Mouse (Mus musculus): Measurements from ENCODE around the gene Gga2.

The Gga2 gene

GRCm38 (mm10) chr7:121995961-121996360 is 25.1 kb downstream of the Gga2 start:
- DNase-seq = no peak

GRCm38 (mm10) chr7:121981307-121981871 is 39.6 kb downstream of the Gga2 start, which contains the start of gene Cog7:
Cog7 (minus strand) TSS chr7:121981711.
- DNase-seq = peak; percentile 97

GRCm38 (mm10) chr7:121975031-121975430 is 46.0 kb downstream of the Gga2 start:
- DNase-seq = peak; percentile 73

GRCm38 (mm10) chr7:121971698-121972097 is 49.3 kb downstream of the Gga2 start:
- no peak for DNase-seq

- no peak for DNase-seq
Measured at GRCm38 (mm10) chr7:121970250-121970649, 50.8 kb downstream of the Gga2 start.

GRCm38 (mm10) chr7:121968816-121969215 is 52.2 kb downstream of the Gga2 start:
- DNase-seq = no peak

GRCm38 (mm10) chr7:121968242-121968641 is 52.8 kb downstream of the Gga2 start:
- no peak for DNase-seq

GRCm38 (mm10) chr7:121966169-121966568 is 54.9 kb downstream of the Gga2 start:
- DNase-seq = no peak

GRCm38 (mm10) chr7:121963883-121964398 is 57.1 kb downstream of the Gga2 start:
- peak; percentile 22 for DNase-seq

GRCm38 (mm10) chr7:121962571-121962959 is 58.5 kb downstream of the Gga2 start:
- no peak for DNase-seq

- no peak for DNase-seq
Measured at GRCm38 (mm10) chr7:121961913-121962570, 59.0 kb downstream of the Gga2 start.

GRCm38 (mm10) chr7:121955802-121956201 is 65.2 kb downstream of the Gga2 start:
- no peak for DNase-seq

GRCm38 (mm10) chr7:121954891-121955669 is 65.9 kb downstream of the Gga2 start:
- DNase-seq = no peak

- no peak for DNase-seq
Measured at GRCm38 (mm10) chr7:121947513-121947912, 73.5 kb downstream of the Gga2 start.

GRCm38 (mm10) chr7:121946196-121946595 is 74.8 kb downstream of the Gga2 start:
- no peak for DNase-seq

GRCm38 (mm10) chr7:121942371-121942770 is 78.7 kb downstream of the Gga2 start:
- DNase-seq = no peak

GRCm38 (mm10) chr7:121941640-121942039 is 79.4 kb downstream of the Gga2 start:
- no peak for DNase-seq

GRCm38 (mm10) chr7:121941016-121941415 is 80.0 kb downstream of the Gga2 start:
- no peak for DNase-seq

- DNase-seq = peak; percentile 62
Measured at GRCm38 (mm10) chr7:121939729-121940128, 81.3 kb downstream of the Gga2 start.

GRCm38 (mm10) chr7:121939244-121939643 is 81.8 kb downstream of the Gga2 start:
- DNase-seq = no peak

- no peak for DNase-seq
Measured at GRCm38 (mm10) chr7:121938124-121938891, 82.7 kb downstream of the Gga2 start.

GRCm38 (mm10) chr7:121936861-121937630 is 84.0 kb downstream of the Gga2 start:
- DNase-seq = no peak
